Mouse (Mus musculus) neural tube, embryonic 15.5 days (tissue): Measurements from ENCODE around the gene Aff1. TPM values are rescaled to one million over a fixed set of nuclear protein-coding genes. Genes with fewer than 3 reads are reported as not detected.

ENCODE experiments used
- ATAC-seq: fragments of 200-750 bp; cut with Nextera tagmentation; 2 replicates; pipeline ENCODE4 v1.8.0; 2017; ENCODE audit warnings: mild to moderate bottlenecking, moderate TSS enrichment, moderate library complexity; ENCODE audit not compliant: low FRiP score
- H3K27ac ChIP-seq: fragments of 300-500 bp; sonication (generic); replicated peaks from 2 replicates; pipeline ENCODE4 v1.5.1; 2015; ENCODE audit warnings: mild to moderate bottlenecking, inconsistent platforms
- H3K27me3 ChIP-seq: fragments of 300-500 bp; sonication (generic); replicated peaks from 2 replicates; pipeline ENCODE4 v1.6.1; 2015; ENCODE audit warnings: inconsistent platforms
- H3K36me3 ChIP-seq: fragments of 300-500 bp; sonication (generic); 2 replicates; pipeline ENCODE4 v1.6.1; 2015; ENCODE audit warnings: inconsistent platforms
- H3K4me1 ChIP-seq: fragments of 300-500 bp; sonication (generic); 2 replicates; pipeline ENCODE4 v1.6.1; 2015; ENCODE audit warnings: inconsistent platforms
- H3K4me2 ChIP-seq: fragments of 300-500 bp; sonication (generic); 2 replicates; pipeline ENCODE4 v1.6.1; 2015; ENCODE audit warnings: inconsistent platforms, mild to moderate bottlenecking, moderate library complexity
- H3K4me3 ChIP-seq: fragments of 300-500 bp; sonication (generic); replicated peaks from 2 replicates; pipeline ENCODE4 v1.5.1; 2015; ENCODE audit warnings: mild to moderate bottlenecking, inconsistent platforms
- H3K9ac ChIP-seq: fragments of 300-500 bp; sonication (generic); replicated peaks from 2 replicates; pipeline ENCODE4 v1.6.1; 2015; ENCODE audit warnings: mild to moderate bottlenecking, inconsistent platforms
- H3K9me3 ChIP-seq: fragments of 300-500 bp; sonication (generic); replicated peaks from 2 replicates; pipeline ENCODE4 v1.6.1; 2016; ENCODE audit warnings: inconsistent platforms
- WGBS: fragments of 180-500 bp; shearing (Covaris S2); methylation state at CpG from one replicate; pipeline ENCODE4 v1.1.7; 2015; ENCODE audit warnings: mixed read lengths; 5-methylcytosine and 5-hydroxymethylcytosine counted together
- polyA plus RNA-seq: library from polyadenylated mRNA; unstranded; fragments of >200 nt; fragmentation: Nextera tagmentation; extraction: Ambion mirVana; gene quantifications from 2 replicates; pipeline ENCODE4 v1.2.1, GENCODE M21; 2015

The Aff1 gene
- polyA plus RNA-seq, 1 experiment from 2014 or later = 1.7 TPM

DNA sequence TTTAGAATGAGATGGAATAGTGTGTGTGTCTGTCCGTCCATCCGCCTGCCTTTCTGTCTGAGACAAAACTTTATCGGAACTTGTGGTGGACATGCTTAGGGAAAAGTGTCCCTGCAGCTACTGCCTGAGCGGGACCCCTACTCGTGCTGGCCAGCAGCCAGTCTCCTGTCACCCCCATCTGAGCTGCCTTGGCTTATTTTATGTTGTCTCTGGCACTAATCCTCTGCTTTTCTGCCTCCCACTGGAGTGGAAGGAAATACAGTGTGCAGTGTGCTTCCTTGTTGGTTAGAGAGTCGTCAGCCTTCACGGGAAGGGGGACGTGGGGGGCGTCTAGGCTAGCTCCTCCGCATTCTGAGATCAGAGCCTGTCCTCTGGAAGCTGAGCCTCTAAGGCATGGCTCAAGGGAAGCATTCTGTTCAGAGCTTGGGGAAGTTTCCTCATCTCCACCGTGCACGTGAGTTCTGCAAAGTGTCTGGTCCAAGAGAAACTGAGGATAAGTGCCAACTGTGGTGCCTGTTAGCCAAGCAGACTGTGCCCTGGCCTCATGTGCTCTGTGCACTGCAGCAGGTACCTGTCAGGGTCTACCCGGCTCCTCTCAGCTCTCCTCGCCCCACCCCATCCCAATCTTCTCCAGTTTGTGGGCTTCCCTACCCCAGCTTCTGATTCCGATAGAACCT, 143.4 kb downstream of the Aff1 start:
- ATAC-seq = no peak
- WGBS = 84% methylated on average over 15 of the region's 15 CpGs
- H3K4me3 ChIP-seq = no peak overlapping the region

DNA sequence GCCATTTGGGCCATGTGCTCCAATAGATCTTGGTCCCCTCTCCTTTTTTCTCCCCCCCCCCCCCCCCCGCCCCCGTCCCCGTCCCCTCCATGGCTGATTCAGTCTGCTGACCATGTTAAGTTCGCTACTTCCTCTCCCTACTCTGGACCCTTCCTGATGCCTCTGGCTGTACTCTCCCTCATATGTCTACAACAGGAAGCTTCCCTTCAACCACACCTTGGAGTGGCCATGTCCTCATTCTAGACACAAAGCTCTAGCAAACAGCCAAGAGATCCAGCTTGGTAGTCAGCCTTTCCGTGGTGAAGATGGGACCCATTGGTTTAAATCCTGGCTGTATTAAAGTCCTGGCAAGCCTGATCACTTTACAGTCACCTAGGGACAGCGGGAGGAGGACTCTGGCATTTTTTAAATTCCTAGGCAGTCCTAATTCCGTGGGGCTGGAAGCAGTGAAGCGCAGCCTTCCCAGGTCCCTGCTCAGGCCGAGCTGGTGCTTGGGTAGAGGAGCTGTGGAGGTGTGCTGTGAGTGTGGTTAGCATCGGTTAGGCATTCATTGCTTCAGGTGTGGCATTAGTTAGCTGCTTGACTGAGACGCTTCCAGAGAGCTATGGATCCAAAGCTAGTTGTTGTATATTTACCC, 144.1 kb downstream of the Aff1 start:
- WGBS = 71% methylated on average over 9 of the region's 11 CpGs

More for the DNA sequence above, 143.4 kb downstream of the Aff1 start:
- no peaks in the 10 kb centered on the region for H3K9me3 ChIP-seq
- 0 out of 2 replicates have a peak, but pooled peaks cover 3% of the 10 kb centered on the region for H3K36me3 ChIP-seq
- no peaks in the 10 kb centered on the region for H3K27me3 ChIP-seq
- no peak overlapping the region for H3K4me2 ChIP-seq
- H3K4me1 ChIP-seq = peaks cover 15% of the 10 kb centered on the region
- no peak overlapping the region for H3K27ac ChIP-seq
- no peak overlapping the region for H3K9ac ChIP-seq

DNA sequence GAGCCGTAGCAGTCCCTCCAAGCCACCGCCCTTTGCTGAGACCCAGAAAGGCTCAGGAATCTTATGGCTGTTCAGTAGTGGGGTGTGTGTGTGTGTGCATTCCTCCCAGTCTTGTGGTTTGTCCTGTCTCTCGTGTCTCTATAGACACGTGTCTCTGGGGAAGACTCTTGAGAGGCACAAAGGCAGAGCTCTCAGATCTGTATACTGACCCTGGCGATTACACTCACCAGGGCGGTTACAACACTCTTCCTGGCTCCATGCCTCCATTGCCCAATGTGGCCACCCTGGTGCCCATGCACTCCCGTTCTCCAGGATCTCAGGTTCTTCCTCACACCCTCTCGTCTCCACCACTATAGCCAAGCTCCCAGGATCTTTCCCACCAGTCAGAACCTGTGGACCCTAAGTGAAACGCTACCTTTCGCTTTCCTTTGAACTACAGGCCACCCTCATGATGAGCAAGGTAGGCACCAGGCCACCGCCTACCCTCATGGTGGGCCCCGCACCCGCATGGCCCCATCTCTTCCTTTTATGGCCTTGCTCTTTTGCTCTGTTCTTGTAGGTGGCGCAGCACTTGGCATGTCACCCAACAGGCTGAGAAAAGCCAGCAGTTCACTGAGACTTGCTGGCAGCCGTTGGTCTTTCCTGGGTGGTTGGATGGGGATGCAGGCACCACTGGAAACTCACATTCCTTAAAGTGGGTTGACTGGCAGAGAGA, 146.5 kb downstream of the Aff1 start:
- ATAC-seq = no peak
- no peak overlapping the region for H3K9ac ChIP-seq
- 92% methylated on average over 15 of the region's 15 CpGs for WGBS

More for the DNA sequence above, 144.1 kb downstream of the Aff1 start:
- Histone ChIP-seq H3K27ac (no peak overlapping the region; the same call in 1 of the 2 replicates), H3K9me3 (no peaks in the 10 kb centered on the region), H3K4me3 (no peak overlapping the region), H3K9ac (no peak overlapping the region), H3K4me1 (peaks cover 15% of the 10 kb centered on the region), H3K36me3 (0 out of 2 replicates have a peak, but pooled peaks cover 3% of the 10 kb centered on the region), H3K27me3 (no peaks in the 10 kb centered on the region), H3K4me2 (no peak overlapping the region)
- no peak for ATAC-seq

DNA sequence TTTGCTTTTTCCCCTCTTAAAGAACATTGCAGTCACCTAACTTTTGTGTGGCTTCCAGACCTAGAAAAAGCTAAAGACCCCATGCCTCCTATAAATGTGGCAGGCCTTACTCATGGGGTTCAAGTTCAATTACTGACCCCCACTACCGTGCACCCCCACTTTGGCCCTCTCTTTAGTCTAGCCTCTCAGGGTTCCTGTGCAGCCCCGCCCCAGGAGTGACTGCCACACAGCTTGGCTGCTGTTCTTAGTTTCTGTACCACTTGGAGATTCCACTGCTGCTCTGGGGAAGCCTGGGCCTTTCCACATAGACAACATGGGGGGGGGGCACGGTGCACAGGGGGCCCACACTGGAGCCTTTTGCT, 147.1 kb downstream of the Aff1 start:
- Histone ChIP-seq H3K9me3 (no peaks in the 10 kb centered on the region), H3K27me3 (no peaks in the 10 kb centered on the region), H3K4me1 (peaks cover 15% of the 10 kb centered on the region), H3K36me3 (no peaks in the 10 kb centered on the region), H3K4me3 (no peak overlapping the region), H3K27ac (no peak overlapping the region; the same call in 1 of the 2 replicates), H3K4me2 (no peak overlapping the region), H3K9ac (0 out of 2 replicates have a peak overlapping the region, but pooled peaks have one; percentile 7)
- 84% methylated on average over 3 of the region's 3 CpGs for WGBS
- ATAC-seq = no peak

More for the DNA sequence above, 146.5 kb downstream of the Aff1 start:
- no peaks in the 10 kb centered on the region for H3K27me3 ChIP-seq
- H3K9me3 ChIP-seq = no peaks in the 10 kb centered on the region
- H3K4me3 ChIP-seq = no peak overlapping the region
- peaks cover 15% of the 10 kb centered on the region for H3K4me1 ChIP-seq
- H3K27ac ChIP-seq = no peak overlapping the region
- 0 out of 2 replicates have a peak, but pooled peaks cover 3% of the 10 kb centered on the region for H3K36me3 ChIP-seq
- no peak overlapping the region for H3K4me2 ChIP-seq

DNA sequence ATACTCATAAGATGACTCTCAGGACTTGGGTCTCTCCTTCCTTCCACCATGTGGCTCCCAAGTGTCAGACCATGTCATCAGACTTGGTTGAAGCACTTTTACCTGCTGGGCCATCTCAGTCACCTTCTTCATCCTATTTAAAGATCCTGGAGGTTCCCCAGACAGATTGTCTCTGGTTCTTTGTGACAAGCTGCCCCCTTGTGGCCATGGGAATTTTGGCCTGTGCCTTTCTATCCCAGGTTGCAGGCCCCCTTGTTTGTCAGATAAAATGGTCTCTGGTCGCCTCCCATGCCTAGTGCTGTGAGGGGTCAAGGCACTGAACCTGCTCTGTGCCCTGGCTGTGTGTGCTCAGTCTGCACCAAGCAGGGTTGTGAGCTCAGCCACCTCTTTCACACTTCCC, 151.8 kb downstream of the Aff1 start:
- WGBS = 62% methylated on average over 1 of the region's 1 CpGs
- no peak overlapping the region for H3K4me2 ChIP-seq
- H3K9me3 ChIP-seq = no peaks in the 10 kb centered on the region
- H3K4me1 ChIP-seq = peaks cover 22% of the 10 kb centered on the region
- no peak overlapping the region for H3K27ac ChIP-seq
- H3K27me3 ChIP-seq = no peaks in the 10 kb centered on the region
- no peak overlapping the region for H3K9ac ChIP-seq
- ATAC-seq = no peak
- 0 out of 2 replicates have a peak, but pooled peaks cover 3% of the 10 kb centered on the region for H3K36me3 ChIP-seq
- H3K4me3 ChIP-seq = no peak overlapping the region

DNA sequence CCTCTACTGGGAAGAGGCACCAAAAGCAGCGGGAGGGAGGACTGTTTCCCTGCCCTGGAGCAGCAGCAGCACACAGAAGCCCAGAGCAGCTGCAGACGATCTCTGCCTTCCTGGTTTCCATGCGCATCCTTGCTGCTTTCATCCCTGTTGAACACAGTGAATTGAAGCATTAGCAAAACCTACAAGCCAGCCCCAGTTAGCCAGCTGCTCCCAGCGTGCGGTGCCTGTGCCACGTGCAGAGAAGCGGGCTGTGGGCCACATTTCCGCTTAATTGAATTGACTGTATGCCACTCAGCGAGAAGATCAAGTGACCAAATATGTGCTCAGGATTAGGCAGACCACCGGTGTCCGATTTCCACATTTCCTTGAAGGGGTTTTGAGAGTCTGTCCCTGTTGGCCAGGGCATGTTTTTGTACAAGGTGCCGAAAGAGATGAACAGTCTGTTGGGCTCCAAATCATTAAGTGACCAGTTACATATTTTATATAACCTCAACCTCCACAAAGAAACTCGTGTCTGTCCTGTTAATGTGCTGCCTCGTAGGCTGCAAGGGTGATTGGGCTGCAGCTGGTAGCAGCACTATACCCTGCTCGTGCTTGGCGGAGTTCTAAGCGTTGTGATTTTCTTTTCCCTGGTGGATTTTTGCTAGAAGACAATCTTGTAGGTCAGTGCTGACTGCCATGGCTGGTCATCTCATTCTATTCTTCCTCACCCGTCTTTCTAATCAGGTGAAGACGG, 153.4 kb downstream of the Aff1 start:
- ATAC-seq = peak; percentile 45
- Histone ChIP-seq H3K36me3 (0 out of 2 replicates have a peak, but pooled peaks cover 3% of the 10 kb centered on the region), H3K27ac (0 out of 2 replicates have a peak overlapping the region, but pooled peaks have one; percentile 19), H3K9ac (no peak overlapping the region; the same call in 1 of the 2 replicates), H3K4me2 (no peak overlapping the region), H3K27me3 (no peaks in the 10 kb centered on the region), H3K9me3 (no peaks in the 10 kb centered on the region), H3K4me3 (no peak overlapping the region), H3K4me1 (peaks cover 13% of the 10 kb centered on the region; the same call in 1 of the 2 replicates)
- 49% methylated on average over 19 of the region's 19 CpGs for WGBS

DNA sequence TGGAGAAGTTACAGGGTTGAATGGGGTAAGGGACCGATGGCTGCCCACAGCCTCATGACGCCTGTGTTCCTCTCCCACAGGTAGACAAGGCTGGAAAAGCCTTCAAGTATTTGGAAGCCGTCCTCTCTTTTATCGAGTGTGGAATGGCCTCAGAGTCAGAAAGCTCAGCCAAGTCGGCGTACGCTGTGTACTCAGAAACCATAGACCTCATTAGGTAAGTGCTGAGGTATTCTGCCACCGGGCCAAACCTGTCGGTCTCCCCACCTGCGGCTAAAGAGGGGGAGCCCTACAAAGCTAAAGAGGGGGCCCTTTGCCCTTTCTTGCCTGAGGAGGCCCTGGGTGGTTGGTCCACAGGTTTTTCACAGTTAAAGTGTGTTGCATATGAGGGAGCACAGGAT, 154.0 kb downstream of the Aff1 start:
- Histone ChIP-seq H3K9me3 (no peaks in the 10 kb centered on the region), H3K4me2 (no peak overlapping the region)
- ATAC-seq = no peak

DNA sequence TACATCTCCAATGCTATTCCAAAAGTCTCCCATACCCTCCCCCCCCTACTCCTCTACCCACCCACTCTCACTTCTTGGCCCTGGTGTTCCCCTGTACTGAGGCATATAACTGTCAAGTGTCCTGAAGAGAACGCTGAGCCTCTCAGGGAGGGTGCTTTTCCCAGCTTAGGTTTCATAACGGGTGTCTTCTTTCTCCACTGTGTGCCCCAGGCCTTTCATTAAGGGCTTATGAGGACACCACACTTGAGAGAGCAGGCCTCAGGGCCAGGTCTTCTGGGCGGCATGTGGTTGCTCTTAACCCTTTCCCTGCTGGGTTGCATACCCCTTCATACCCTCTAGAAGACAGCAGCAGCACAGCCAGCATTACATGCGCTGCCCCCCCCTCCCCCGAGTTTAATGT, 154.4 kb downstream of the Aff1 start:
- no peaks in the 10 kb centered on the region for H3K27me3 ChIP-seq
- no peaks in the 10 kb centered on the region for H3K9me3 ChIP-seq
- 0 out of 2 replicates have a peak, but pooled peaks cover 3% of the 10 kb centered on the region for H3K36me3 ChIP-seq
- no peak overlapping the region for H3K4me3 ChIP-seq
- peaks cover 13% of the 10 kb centered on the region; the same call in 1 of the 2 replicates for H3K4me1 ChIP-seq
- WGBS = 55% methylated on average over 5 of the region's 5 CpGs
- H3K9ac ChIP-seq = no peak overlapping the region
- H3K4me2 ChIP-seq = no peak overlapping the region
- H3K27ac ChIP-seq = no peak overlapping the region
- ATAC-seq = no peak

More for the DNA sequence above, 154.0 kb downstream of the Aff1 start:
- H3K27me3 ChIP-seq = no peaks in the 10 kb centered on the region
- no peak overlapping the region for H3K27ac ChIP-seq
- 0 out of 2 replicates have a peak, but pooled peaks cover 3% of the 10 kb centered on the region for H3K36me3 ChIP-seq
- H3K4me1 ChIP-seq = peaks cover 13% of the 10 kb centered on the region; the same call in 1 of the 2 replicates
- H3K9ac ChIP-seq = no peak overlapping the region
- H3K4me3 ChIP-seq = no peak overlapping the region
- 94% methylated on average over 10 of the region's 10 CpGs for WGBS

DNA sequence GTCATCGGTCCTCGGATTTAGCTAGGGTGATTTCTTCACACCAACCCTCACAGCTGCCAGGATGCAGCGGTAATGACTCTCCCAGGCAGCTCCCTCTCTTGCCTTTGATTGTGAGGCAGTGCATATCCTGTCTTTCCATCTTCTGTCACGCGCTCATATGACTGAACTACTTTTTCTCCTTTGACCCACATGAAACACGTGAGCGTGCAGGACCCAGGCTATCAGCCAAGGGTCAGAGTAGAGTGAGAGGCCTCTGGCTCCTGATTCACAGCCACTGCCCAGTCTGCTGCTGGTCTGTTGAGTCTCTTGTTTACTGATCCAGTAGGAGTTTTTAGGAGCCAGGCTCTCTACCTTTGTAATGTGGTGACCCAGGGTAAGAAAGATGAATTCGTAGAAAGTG, 156.4 kb downstream of the Aff1 start:
- ATAC-seq = no peak
- no peak overlapping the region for H3K4me3 ChIP-seq
- H3K9me3 ChIP-seq = no peaks in the 10 kb centered on the region
- no peak overlapping the region for H3K4me2 ChIP-seq
- no peak overlapping the region for H3K27ac ChIP-seq
- WGBS = 94% methylated on average over 8 of the region's 8 CpGs
- H3K27me3 ChIP-seq = no peaks in the 10 kb centered on the region
- no peak overlapping the region for H3K9ac ChIP-seq
- H3K36me3 ChIP-seq = 0 out of 2 replicates have a peak, but pooled peaks cover 3% of the 10 kb centered on the region
- peaks cover 13% of the 10 kb centered on the region; the same call in 1 of the 2 replicates for H3K4me1 ChIP-seq

DNA sequence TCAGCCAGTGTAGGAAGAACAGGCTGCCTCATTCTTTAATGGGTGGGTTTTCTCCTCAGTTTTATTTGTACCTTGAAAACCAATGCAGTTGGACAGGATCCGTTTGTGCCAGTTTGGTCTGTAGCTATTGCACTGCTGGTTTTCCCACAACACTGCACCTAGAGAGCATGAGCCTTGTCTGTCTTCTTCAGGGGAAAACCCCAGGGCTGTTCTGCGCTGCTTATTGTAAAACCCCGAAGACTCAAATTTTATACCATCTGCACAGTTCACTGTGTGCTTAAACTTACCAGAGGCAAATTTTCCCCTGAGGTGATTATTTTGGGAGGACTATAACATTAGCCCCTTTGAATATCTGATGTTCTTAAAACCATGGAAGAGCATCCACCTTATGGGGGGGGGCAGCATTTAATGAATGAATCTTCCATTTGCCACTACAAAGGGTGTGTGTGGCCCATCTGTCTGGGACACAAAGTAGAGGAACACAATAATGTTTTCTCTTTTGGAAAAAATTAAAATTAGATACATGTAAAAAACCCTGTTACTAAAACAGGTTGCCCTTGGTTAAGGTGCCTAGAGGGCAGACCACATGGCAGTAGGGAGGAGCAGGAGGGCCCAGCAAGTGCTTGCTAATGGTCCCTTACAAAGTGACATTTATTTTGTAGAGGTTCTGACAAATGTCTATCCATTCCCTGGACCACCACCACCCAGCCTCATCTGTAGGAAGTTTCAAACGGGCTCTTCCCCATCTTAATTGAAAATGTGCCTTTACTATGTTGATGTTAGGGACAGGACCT, 160.8 kb downstream of the Aff1 start:
- no peak for ATAC-seq
- no peaks in the 10 kb centered on the region for H3K36me3 ChIP-seq
- no peak overlapping the region for H3K4me2 ChIP-seq
- H3K4me1 ChIP-seq = peaks cover 20% of the 10 kb centered on the region
- no peaks in the 10 kb centered on the region for H3K27me3 ChIP-seq
- H3K27ac ChIP-seq = no peak overlapping the region
- 74% methylated on average over 4 of the region's 4 CpGs for WGBS
- no peaks in the 10 kb centered on the region for H3K9me3 ChIP-seq
- no peak overlapping the region for H3K4me3 ChIP-seq
- no peak overlapping the region for H3K9ac ChIP-seq
